Mouse (Mus musculus): Measurements from ENCODE around the gene Paqr9. TPM values are rescaled to one million over a fixed set of nuclear protein-coding genes. Genes with fewer than 3 reads are reported as not detected.
"Not testable (repeated sequence)": the region's sequence is repeated elsewhere in the genome, so short reads cannot be mapped to it uniquely, and the experiment has no call there.

The Paqr9 gene
- 10 to 100 TPM; 35.8 to 36.2 TPM for total RNA-seq (2021)
- long read RNA-seq, experiment 1, full-length matches to known transcripts = 29 of 29 reads
- long read RNA-seq, experiment 1, partial matches to known transcripts = 0 of 29 reads
- long read RNA-seq, experiment 1, other reads (novel, unspliced or antisense) = 0 of 29 reads
- long read RNA-seq, experiment 2, full-length matches to known transcripts = 11 of 11 reads
- long read RNA-seq, experiment 2, partial matches to known transcripts = 0 of 11 reads
- long read RNA-seq, experiment 2, other reads (novel, unspliced or antisense) = 0 of 11 reads

GRCm38 (mm10) chr9:95559059-95559935, at the start of gene Paqr9:
Gene Paqr9 (plus strand): TSS chr9:95559657.
- no peak for TF ChIP-seq CTCF (IDR thresholded peaks at IDR 0.05)
- Histone ChIP-seq H3K4me3 (peak within 1 kb of the TSS; percentile 67), H3K27ac (peak within 1 kb of the TSS; percentile 90)
- intact Hi-C loops (cut with DNase I) = loop anchor here (2.0 kb wide), 1 partner anchor 46 kb away; no protein-coding TSS in a partner anchor
- peak; percentile 64 to 68 for DNase-seq (ENCODE audit: extremely low spot score in 1 of 2, low spot score in 2 of 2)

DNA sequence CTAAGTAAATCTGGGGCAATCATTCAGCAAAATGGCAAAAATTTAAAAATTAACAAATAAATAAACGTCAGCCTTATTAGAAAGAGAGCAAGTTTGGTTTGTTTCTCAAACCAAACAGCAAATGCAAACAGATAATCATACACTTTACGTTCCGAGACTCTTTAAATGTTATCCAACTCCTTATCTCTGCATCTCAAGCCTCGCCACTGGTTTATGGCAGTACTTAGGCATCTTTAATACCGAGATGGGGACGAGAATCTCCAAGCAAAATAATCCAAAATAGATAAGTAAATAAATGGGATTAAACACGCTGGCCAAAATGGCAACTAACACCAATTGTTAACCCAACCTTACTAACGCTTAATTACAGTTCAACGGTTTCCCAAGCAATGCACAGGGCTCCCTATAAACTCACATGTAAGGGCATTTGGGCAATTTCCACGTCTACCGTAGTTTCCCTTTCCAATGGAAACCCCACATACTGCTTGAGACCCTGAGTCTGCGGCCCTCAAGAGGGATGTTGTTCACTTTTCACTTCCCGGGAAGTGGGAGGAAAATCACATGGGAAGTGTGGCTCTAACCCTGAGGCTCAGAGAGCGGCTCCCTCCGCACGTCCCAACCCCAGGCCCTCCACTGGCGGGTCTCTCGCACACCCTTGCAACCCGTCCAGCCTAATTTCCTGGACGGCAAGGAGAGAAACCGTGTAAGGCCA, 48.6 kb upstream of the Paqr9 start:
- DNase-seq (ENCODE audit: extremely low spot score in 1 of 2, low spot score in 2 of 2) = no peak
- H3K4me3 ChIP-seq = peak overlapping the region; percentile 85
- peak overlapping the region; percentile 91 for H3K27ac ChIP-seq
- intact Hi-C loops (cut with DNase I) = loop anchor here (5.0 kb wide), 2 partner anchors 236 to 346 kb away; partner anchors contain the start of gene Atr
- TF ChIP-seq CTCF (IDR thresholded peaks at IDR 0.05) = no peak

DNA sequence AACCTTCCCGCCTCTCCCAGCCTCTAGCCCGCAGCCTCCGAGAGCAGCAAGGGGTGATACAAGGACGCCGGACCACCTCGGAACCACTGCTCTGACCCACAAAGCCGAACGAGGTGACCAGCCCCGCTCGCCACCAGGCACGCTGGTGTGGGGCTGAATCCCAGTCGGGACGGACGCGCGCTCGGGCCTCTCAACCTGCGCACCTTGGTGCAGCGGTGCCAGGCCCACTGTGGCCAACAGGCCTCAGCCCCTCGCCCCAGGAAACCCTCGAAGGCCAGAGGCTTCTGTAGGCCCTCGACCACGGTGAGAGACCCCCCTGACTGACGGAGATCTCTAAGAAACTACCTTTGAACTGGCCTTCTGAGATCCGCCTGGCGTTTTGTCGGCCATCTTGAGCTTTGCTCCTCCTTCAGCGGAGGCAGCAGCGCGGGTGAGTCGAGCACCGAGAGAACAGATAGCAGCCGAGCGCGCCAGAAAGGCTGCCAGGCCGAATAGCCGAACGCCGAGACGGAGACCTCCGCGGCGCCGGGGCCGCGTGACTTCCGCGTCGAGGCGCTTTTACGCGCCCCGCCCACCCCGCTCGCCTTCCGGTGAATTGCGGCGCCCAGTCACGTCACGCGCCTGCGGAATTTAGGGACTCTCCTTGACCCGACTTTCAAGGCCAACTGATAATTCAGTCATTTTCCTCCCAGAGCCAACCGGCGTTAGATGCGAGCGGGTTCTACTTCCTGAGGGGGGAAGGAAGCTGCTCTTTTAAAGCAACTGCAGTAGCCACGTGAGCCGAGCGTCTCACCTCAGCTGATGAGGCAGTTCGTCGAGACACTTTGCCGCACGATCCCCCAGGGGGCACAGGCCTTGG, 47.8 kb upstream of the Paqr9 start, which contains the start of gene U2surp:
U2surp (minus strand) TSS at position 525 of the 859 bp plus-strand sequence.
- peak; percentile 97 to 98 for DNase-seq (ENCODE audit: extremely low spot score in 1 of 2, low spot score in 2 of 2)
- intact Hi-C loops (cut with DNase I) = loop anchor here (2.0 to 5.0 kb wide), 3 partner anchors 47 to 346 kb away; partner anchors contain the start of genes Atr and Paqr9
- no peak; the same call in 1 of the 2 replicates for TF ChIP-seq CTCF (IDR thresholded peaks at IDR 0.05)
- Histone ChIP-seq H3K4me3 (peak within 1 kb of the TSS; percentile 85), H3K27ac (peak within 1 kb of the TSS; percentile 93)

DNA sequence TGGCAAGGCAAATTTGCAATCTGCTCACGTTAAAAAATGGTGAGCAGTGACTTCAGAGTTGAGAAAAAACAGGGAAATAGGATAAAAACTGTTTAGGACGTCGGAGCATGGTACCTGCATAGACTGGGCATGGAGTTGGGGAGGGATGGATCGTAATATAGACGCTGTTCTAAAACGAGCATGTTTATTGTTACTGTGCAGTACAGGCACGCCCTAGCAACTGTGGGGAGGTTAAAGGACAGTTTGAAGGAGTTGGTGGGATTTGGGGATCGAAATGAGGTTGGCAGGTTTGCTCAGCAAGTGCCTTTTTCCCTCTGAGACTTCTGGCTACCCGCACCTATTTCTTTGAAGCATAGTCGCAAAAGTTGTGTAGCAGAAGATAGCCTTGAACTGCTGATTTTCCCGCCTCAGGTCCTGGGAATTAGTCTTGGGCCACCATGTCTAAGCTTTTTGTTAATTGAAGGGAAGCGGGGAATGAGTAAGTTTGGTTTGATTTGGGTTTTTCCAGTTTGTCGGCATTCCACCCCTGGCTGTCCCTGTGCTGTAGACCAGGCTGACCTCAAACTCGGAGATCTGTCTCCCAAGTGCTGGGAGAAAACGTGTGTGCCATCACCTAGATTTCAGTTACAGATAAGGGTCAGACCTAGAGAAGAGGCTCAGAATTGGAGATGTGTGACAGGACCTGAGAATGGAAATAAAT, 47.0 kb upstream of the Paqr9 start:
- H3K27ac ChIP-seq = peak overlapping the region; percentile 93
- TF ChIP-seq CTCF (IDR thresholded peaks at IDR 0.05) = no peak; the same call in 1 of the 2 replicates
- DNase-seq (ENCODE audit: extremely low spot score in 1 of 2, low spot score in 2 of 2) = no peak
- intact Hi-C loops (cut with DNase I) = loop anchor here (2.0 to 5.0 kb wide), 3 partner anchors 46 to 345 kb away; partner anchors contain the start of genes Atr and Paqr9
- H3K4me3 ChIP-seq = peak overlapping the region; percentile 85

DNA sequence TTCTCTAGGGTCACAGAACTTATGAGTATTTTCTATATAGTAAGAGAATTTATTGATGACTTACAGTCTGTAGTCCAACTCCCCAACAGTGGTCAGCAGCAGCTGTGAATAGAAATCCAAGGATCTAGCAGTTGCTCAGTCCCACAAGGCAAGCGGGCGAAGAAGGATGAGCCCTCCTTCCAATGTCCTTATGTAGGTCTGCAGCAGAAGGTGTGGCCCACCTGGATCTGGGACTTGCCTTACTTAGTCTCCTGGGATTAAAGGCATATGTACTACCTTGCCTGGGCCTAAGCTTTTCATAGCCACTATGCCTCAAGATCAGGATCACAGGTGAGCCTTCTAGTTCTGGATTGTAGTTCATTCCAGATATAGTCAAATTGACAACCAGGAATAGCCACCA, 45.7 kb upstream of the Paqr9 start:
- DNase-seq (ENCODE audit: extremely low spot score in 1 of 2, low spot score in 2 of 2) = no peak
- no peak for TF ChIP-seq CTCF (IDR thresholded peaks at IDR 0.05)
- intact Hi-C loops (cut with DNase I) = loop anchor here (2.0 to 5.0 kb wide), 3 partner anchors 45 to 344 kb away; partner anchors contain the start of genes Atr and Paqr9
- Histone ChIP-seq H3K4me3 (no peak overlapping the region), H3K27ac (no peak overlapping the region)

DNA sequence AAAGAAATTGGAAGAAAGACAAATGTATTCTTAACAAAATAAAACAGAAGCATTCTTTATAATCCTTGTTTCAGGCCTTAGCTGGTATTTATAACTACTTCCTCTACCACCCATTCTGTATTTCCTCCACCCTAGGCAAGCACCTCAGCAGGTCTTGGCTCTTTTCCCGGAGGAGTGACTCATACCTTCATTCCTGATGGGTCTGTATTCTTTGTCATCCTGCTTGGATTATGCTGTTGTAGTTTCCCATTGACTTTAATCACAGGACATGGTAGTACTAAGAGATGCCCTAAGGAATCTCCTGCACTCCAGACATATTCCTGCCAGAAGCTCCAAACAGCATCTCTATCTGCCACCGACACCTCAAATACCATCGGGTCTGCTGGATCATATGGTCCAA, 45.1 kb upstream of the Paqr9 start:
- H3K4me3 ChIP-seq, H3K27ac ChIP-seq: not testable (repeated sequence)
- intact Hi-C loops (cut with DNase I) = loop anchor here (5.0 kb wide), 2 partner anchors 233 to 343 kb away; partner anchors contain the start of gene Atr
- peak in 1 of 2 experiments; percentile 19 for DNase-seq (ENCODE audit: extremely low spot score in 1 of 2, low spot score in 2 of 2)

DNA sequence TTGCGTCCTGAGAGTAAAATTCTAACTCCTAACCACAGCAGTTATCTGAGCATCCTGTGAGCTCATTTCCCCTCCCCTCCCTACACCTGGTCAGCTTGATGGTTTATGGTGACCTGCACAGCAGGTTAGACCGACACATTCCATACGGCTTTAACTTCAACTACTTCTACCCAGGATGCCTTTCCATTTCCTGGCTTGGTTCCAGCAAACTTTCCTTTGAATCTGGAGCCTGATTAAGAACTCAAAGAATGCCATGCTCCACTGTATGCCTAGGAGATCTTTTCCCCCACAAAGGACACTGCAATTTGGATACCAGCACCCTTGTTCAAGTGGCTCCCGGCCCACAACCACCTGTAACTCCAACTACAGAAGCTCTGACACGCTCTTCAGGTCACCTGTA, 38.9 kb upstream of the Paqr9 start:
- Histone ChIP-seq H3K4me3 (no peak overlapping the region), H3K27ac (no peak overlapping the region)
- no peak for TF ChIP-seq CTCF (IDR thresholded peaks at IDR 0.05)
- DNase-seq (ENCODE audit: extremely low spot score in 1 of 2, low spot score in 2 of 2) = no peak
- intact Hi-C loops (cut with DNase I) = no loop called here

GRCm38 (mm10) chr9:95521031-95521430, 38.4 kb upstream of the Paqr9 start:
- no peak for DNase-seq (ENCODE audit: extremely low spot score in 1 of 2, low spot score in 2 of 2)
- Histone ChIP-seq H3K27ac (no peak overlapping the region), H3K4me3 (no peak overlapping the region)
- no peak for TF ChIP-seq CTCF (IDR thresholded peaks at IDR 0.05)
- intact Hi-C loops (cut with DNase I) = no loop called here

- Histone ChIP-seq H3K27ac (no peak overlapping the region), H3K4me3 (no peak overlapping the region)
- no peak for DNase-seq (ENCODE audit: extremely low spot score in 1 of 2, low spot score in 2 of 2)
- intact Hi-C loops (cut with DNase I) = no loop called here
- TF ChIP-seq CTCF (IDR thresholded peaks at IDR 0.05) = no peak
Measured at GRCm38 (mm10) chr9:95521566-95521965, 37.9 kb upstream of the Paqr9 start.

DNA sequence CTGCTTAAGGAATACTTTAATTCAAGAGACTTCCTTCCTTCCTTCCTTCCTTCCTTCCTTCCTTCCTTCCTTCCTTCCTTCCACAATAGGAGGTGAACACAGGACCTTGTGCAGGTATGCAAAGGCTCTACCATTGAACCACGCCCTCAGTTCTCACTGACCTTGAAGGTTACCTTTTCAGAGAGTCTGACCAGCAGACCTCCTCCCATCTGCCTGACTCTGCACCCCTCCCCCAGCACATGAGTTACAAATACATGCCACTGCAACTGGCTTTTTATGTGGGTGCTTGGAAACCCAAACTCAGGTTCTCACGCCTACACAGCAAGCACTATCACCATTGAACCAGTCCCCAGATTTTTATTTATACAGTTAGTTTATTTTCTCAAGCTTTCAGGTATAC, 36.9 kb upstream of the Paqr9 start:
- Histone ChIP-seq H3K27ac (no peak overlapping the region), H3K4me3 (no peak overlapping the region)
- intact Hi-C loops (cut with DNase I) = no loop called here
- no peak for DNase-seq (ENCODE audit: extremely low spot score in 1 of 2, low spot score in 2 of 2)
- no peak for TF ChIP-seq CTCF (IDR thresholded peaks at IDR 0.05)

Data from left cerebral cortex, adult 2 months (tissue).